Comparison of ENCODE assay signal across 31 mouse cellular contexts in the genomic region with DNA sequence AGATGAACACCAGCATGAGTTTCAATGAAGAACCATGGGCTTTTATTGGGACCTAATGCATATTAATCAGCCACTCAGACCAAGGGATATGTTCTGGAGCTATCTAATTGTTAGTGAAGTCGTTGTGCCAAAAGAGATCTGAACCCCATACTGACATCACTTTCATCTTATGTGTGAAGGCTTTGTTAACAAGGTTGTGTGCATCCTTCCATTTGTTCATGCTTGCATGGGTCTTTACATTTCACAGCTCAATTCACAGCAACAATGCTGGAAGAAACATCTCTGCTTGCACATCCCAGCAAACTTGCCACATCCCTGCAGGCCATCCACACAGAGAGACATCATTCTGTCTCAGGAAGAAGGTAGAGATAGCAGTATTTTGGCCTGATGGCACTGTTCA. TPM values are rescaled to one million over a fixed set of nuclear protein-coding genes. Genes with fewer than 3 reads are reported as not detected.
DNase-seq lines count a peak whose midpoint lies in the region; ATAC-seq lines count a peak whose summit lies in the region.
"Had no signal": no experiment of that assay in that cellular context is flagged by ENCODE, and none has a peak within 500 bp of the region (broad histone marks: within the 10 kb centered on the region; RNA-seq: fewer than 3 reads in every experiment).

No protein-coding gene starts in this region.

- H3K27me3 ChIP-seq in embryonic facial prominence, embryonic 14.5 days (replicated peaks; ENCODE audit: control insufficient read depth, insufficient read depth, low read length), result no peaks in the 10 kb centered on the region
- no peaks in the 10 kb centered on the region for H3K27me3 ChIP-seq in embryonic facial prominence, embryonic 10.5 days (replicated peaks; ENCODE audit: low read depth, poor library complexity, severe bottlenecking)
- no peaks in the 10 kb centered on the region for H3K27me3 ChIP-seq in midbrain, embryonic 12.5 days
- no peaks in the 10 kb centered on the region for H3K27me3 ChIP-seq in midbrain, embryonic 10.5 days (ENCODE audit: low read depth, poor library complexity, severe bottlenecking)
- H3K27me3 ChIP-seq: CH12.LX; embryonic facial prominence, embryonic 12.5 days; embryonic facial prominence, embryonic 15.5 days; forebrain, embryonic 12.5 days had no signal

- H3K9me3 ChIP-seq in embryonic facial prominence, embryonic 14.5 days (ENCODE audit: control insufficient read depth, low read length), result no peaks in the 10 kb centered on the region
- H3K9me3 ChIP-seq in embryonic facial prominence, embryonic 10.5 days, result no peaks in the 10 kb centered on the region
- no peaks in the 10 kb centered on the region for H3K9me3 ChIP-seq in midbrain, embryonic 12.5 days
- no peaks in the 10 kb centered on the region for H3K9me3 ChIP-seq in midbrain, embryonic 10.5 days (replicated peaks)
- H3K9me3 ChIP-seq: embryonic facial prominence, embryonic 12.5 days; embryonic facial prominence, embryonic 15.5 days; forebrain, embryonic 10.5 days; forebrain, embryonic 12.5 days; G1E had no signal

- H3K9ac ChIP-seq in embryonic facial prominence, embryonic 14.5 days (ENCODE audit: low read depth, low read length), result no peak overlapping the region
- no peak overlapping the region for H3K9ac ChIP-seq in midbrain, embryonic 12.5 days (replicated peaks)
- H3K9ac ChIP-seq: embryonic facial prominence, embryonic 12.5 days; embryonic facial prominence, embryonic 15.5 days; forebrain, embryonic 12.5 days had no signal

- H3K4me3 ChIP-seq in embryonic facial prominence, embryonic 14.5 days (ENCODE audit: low read depth, low read length), result no peak overlapping the region
- H3K4me3 ChIP-seq in embryonic facial prominence, embryonic 10.5 days, result no peak overlapping the region
- no peak overlapping the region for H3K4me3 ChIP-seq in midbrain, embryonic 12.5 days
- H3K4me3 ChIP-seq in midbrain, embryonic 10.5 days, result no peak overlapping the region
- H3K4me3 ChIP-seq: embryonic facial prominence, embryonic 12.5 days; embryonic facial prominence, embryonic 15.5 days; erythroblast, embryonic 14.5 days; forebrain, embryonic 10.5 days; forebrain, embryonic 12.5 days had no signal

- no peaks in the 10 kb centered on the region for H3K4me1 ChIP-seq in embryonic facial prominence, embryonic 14.5 days (ENCODE audit: control insufficient read depth, insufficient read depth, low read length)
- H3K4me1 ChIP-seq in embryonic facial prominence, embryonic 10.5 days, result no peaks in the 10 kb centered on the region
- H3K4me1 ChIP-seq in midbrain, embryonic 12.5 days, result no peaks in the 10 kb centered on the region
- peaks cover 5% of the 10 kb centered on the region; the same call in 1 of the 2 replicates for H3K4me1 ChIP-seq in midbrain, embryonic 10.5 days
- H3K4me1 ChIP-seq: embryonic facial prominence, embryonic 12.5 days; embryonic facial prominence, embryonic 15.5 days; forebrain, embryonic 12.5 days had no signal

- peak; percentile 17 for DNase-seq in embryo, embryonic 10 days (ENCODE audit: low spot score)
- no peak for DNase-seq in embryo, embryonic 9.5 days (ENCODE audit: extremely low spot score)
- peak; percentile 3 for DNase-seq in embryonic facial prominence, embryonic 14.5 days (ENCODE audit: low spot score)
- no peak for DNase-seq in embryonic facial prominence, embryonic 10.5 days (ENCODE audit: low spot score)
- no peak for DNase-seq in midbrain, embryonic 10.5 days (ENCODE audit: low spot score)
- DNase-seq in retina, postnatal 1 day, result peak; percentile 93
- no peak for DNase-seq in left cerebral cortex, adult 9 months (ENCODE audit: low spot score in 2 of 2)
- DNase-seq: adrenal gland, adult 8-10 months; adrenal gland, postnatal 14 days; adrenal gland, postnatal 36 days; B cell, adult 2 months; cerebellum, adult 11 months; cerebellum, adult 18-20 months; cerebellum, adult 8-10 months; cerebellum, adult 9-11 months; cerebellum, postnatal 14 days; cerebellum, postnatal 36 days had no signal

- WGBS in embryonic facial prominence, embryonic 14.5 days, result 38% methylated on average over 1 of the region's 1 CpGs
- 47% methylated on average over 1 of the region's 1 CpGs for WGBS in embryonic facial prominence, embryonic 10.5 days
- WGBS in midbrain, embryonic 12.5 days, result 24% methylated on average over 1 of the region's 1 CpGs
- 36% methylated on average over 1 of the region's 1 CpGs for WGBS in midbrain, embryonic 10.5 days

- H3K4me2 ChIP-seq in embryonic facial prominence, embryonic 14.5 days (ENCODE audit: low read depth, low read length), result no peak overlapping the region
- H3K4me2 ChIP-seq in midbrain, embryonic 12.5 days (replicated peaks), result no peak overlapping the region
- H3K4me2 ChIP-seq: embryonic facial prominence, embryonic 12.5 days; embryonic facial prominence, embryonic 15.5 days; forebrain, embryonic 12.5 days had no signal

- no peak overlapping the region for H3K27ac ChIP-seq in embryonic facial prominence, embryonic 14.5 days (replicated peaks; ENCODE audit: low read depth, low read length)
- H3K27ac ChIP-seq in embryonic facial prominence, embryonic 10.5 days (replicated peaks), result no peak overlapping the region
- H3K27ac ChIP-seq in midbrain, embryonic 12.5 days (replicated peaks), result no peak overlapping the region
- no peak overlapping the region for H3K27ac ChIP-seq in midbrain, embryonic 10.5 days (replicated peaks)
- H3K27ac ChIP-seq: embryonic facial prominence, embryonic 12.5 days; embryonic facial prominence, embryonic 15.5 days; forebrain, embryonic 10.5 days; forebrain, embryonic 12.5 days had no signal

- no peak for ATAC-seq in embryonic facial prominence, embryonic 14.5 days (ENCODE audit: low read depth)
- peak; percentile 30; the same call in 1 of the 2 replicates for ATAC-seq in midbrain, embryonic 12.5 days (ENCODE audit: low FRiP score, low read depth)
- ATAC-seq: activated CD4-positive, CD25-positive, alpha-beta regulatory T cell, adult 4 months; CD4-positive, CD25-positive, alpha-beta regulatory T cell, adult 4 months; forebrain, embryonic 14.5 days; forebrain, embryonic 16.5 days; Patski had no signal

- no peaks in the 10 kb centered on the region for H3K36me3 ChIP-seq in embryonic facial prominence, embryonic 14.5 days (ENCODE audit: control insufficient read depth, insufficient read depth, low read length)
- no peaks in the 10 kb centered on the region for H3K36me3 ChIP-seq in embryonic facial prominence, embryonic 10.5 days (replicated peaks)
- no peaks in the 10 kb centered on the region for H3K36me3 ChIP-seq in midbrain, embryonic 12.5 days
- H3K36me3 ChIP-seq in midbrain, embryonic 10.5 days, result no peaks in the 10 kb centered on the region
- H3K36me3 ChIP-seq: embryonic facial prominence, embryonic 12.5 days; embryonic facial prominence, embryonic 15.5 days; forebrain, embryonic 10.5 days; forebrain, embryonic 12.5 days; G1E had no signal

RNA-seq across cellular contexts. Expression of a gene that starts 1.6 kb away (rescaled TPM):
- polyA plus RNA-seq in embryonic facial prominence, embryonic 14.5 days (2014; fragmentation: Nextera tagmentation; extraction: Ambion mirVana), result 2.4 and 3.5 TPM in 2 replicates
- 0.09 TPM in 1 of 2 replicates, not detected in the other for polyA plus RNA-seq in embryonic facial prominence, embryonic 10.5 days (2016; fragmentation: Nextera tagmentation; extraction: Ambion mirVana)
- not detected in 2 replicates for polyA plus RNA-seq in midbrain, embryonic 12.5 days (2016; fragmentation: Nextera tagmentation; extraction: Ambion mirVana)
- polyA plus RNA-seq in midbrain, embryonic 10.5 days (2016; fragmentation: Nextera tagmentation; extraction: Ambion mirVana), result not detected in 2 replicates
- polyA plus RNA-seq: activated CD4-positive, CD25-positive, alpha-beta regulatory T cell, adult 4 months; CD4-positive, CD25-positive, alpha-beta regulatory T cell, adult 4 months; embryonic facial prominence, embryonic 12.5 days; erythroblast, embryonic 14.5 days; forebrain, embryonic 10.5 days; forebrain, embryonic 12.5 days; forebrain, embryonic 14.5 days; forebrain, embryonic 16.5 days; frontal cortex, adult 2 months; G1E; Patski had no signal

RNA-seq across cellular contexts. Expression of a gene that starts 15.8 kb away (rescaled TPM):
- polyA plus RNA-seq in embryonic facial prominence, embryonic 14.5 days (2014; fragmentation: Nextera tagmentation; extraction: Ambion mirVana), result not detected in 2 replicates
- polyA plus RNA-seq in embryonic facial prominence, embryonic 10.5 days (2016; fragmentation: Nextera tagmentation; extraction: Ambion mirVana), result not detected in 2 replicates
- not detected in 2 replicates for polyA plus RNA-seq in midbrain, embryonic 12.5 days (2016; fragmentation: Nextera tagmentation; extraction: Ambion mirVana)
- not detected in 2 replicates for polyA plus RNA-seq in midbrain, embryonic 10.5 days (2016; fragmentation: Nextera tagmentation; extraction: Ambion mirVana)
- polyA plus RNA-seq: activated CD4-positive, CD25-positive, alpha-beta regulatory T cell, adult 4 months; CD4-positive, CD25-positive, alpha-beta regulatory T cell, adult 4 months; embryonic facial prominence, embryonic 12.5 days; erythroblast, embryonic 14.5 days; forebrain, embryonic 10.5 days; forebrain, embryonic 12.5 days; forebrain, embryonic 14.5 days; forebrain, embryonic 16.5 days; frontal cortex, adult 2 months; G1E; Patski had no signal

RNA-seq across cellular contexts. Expression of a gene that starts 59.9 kb away (rescaled TPM):
- polyA plus RNA-seq in embryonic facial prominence, embryonic 14.5 days (2014; fragmentation: Nextera tagmentation; extraction: Ambion mirVana), result 0.38 TPM in 1 of 2 replicates, not detected in the other
- polyA plus RNA-seq in embryonic facial prominence, embryonic 10.5 days (2016; fragmentation: Nextera tagmentation; extraction: Ambion mirVana), result not detected in 2 replicates
- not detected in 2 replicates for polyA plus RNA-seq in midbrain, embryonic 12.5 days (2016; fragmentation: Nextera tagmentation; extraction: Ambion mirVana)
- not detected in 2 replicates for polyA plus RNA-seq in midbrain, embryonic 10.5 days (2016; fragmentation: Nextera tagmentation; extraction: Ambion mirVana)
- polyA plus RNA-seq: activated CD4-positive, CD25-positive, alpha-beta regulatory T cell, adult 4 months; CD4-positive, CD25-positive, alpha-beta regulatory T cell, adult 4 months; embryonic facial prominence, embryonic 12.5 days; erythroblast, embryonic 14.5 days; forebrain, embryonic 10.5 days; forebrain, embryonic 12.5 days; forebrain, embryonic 14.5 days; forebrain, embryonic 16.5 days; frontal cortex, adult 2 months; G1E; Patski had no signal

Comparison
In these comparisons a context has a peak if more than half of its experiments do, and no peak if none do; other contexts are left out.
1. DNase-seq: peak in embryo, embryonic 10 days (single experiment), embryonic facial prominence, embryonic 14.5 days (single experiment) and retina, postnatal 1 day (single experiment); none in embryo, embryonic 9.5 days (single experiment), embryonic facial prominence, embryonic 10.5 days (single experiment), midbrain, embryonic 10.5 days (single experiment) and left cerebral cortex, adult 9 months (0 of 2).